In the genomic region with DNA sequence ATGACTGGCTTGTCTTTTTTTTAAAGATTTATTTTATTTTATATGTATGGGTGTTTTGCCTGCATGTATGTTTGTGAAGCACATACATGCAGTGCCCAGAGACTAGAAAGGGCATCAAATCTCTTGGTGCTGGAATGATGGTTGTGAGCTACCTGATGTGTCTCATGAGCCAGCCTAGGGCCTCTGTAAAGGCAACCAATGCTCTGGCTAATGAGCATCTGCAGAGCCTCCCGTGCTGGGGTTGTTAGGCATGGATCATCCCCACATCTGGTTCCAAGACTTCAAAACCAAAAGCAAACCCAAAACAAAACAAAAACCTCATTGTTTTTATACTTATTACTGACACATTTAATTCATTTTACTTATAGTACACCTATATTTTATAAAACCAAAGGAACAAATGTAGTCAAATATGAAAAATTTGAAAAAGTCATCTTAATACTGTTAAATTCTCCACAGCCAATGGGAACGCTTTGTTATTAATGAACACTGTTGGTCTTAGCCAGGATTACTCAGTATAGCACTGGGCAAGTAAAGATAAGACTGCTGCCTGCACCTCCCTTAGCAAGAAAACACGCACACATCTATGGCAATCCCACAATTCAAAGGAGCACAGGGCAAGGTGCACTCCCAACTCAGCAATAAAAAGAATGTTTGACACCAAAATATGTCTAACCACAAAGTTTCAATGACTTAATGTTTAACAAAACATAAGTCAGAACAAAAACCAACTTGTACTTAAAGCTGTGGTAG, we compare ENCODE assay signal across 22 mouse cellular contexts. TPM values are rescaled to one million over a fixed set of nuclear protein-coding genes. Genes with fewer than 3 reads are reported as not detected.
DNase-seq lines count a peak whose midpoint lies in the region; ATAC-seq and TF ChIP-seq lines count a peak whose summit lies in the region.
"Had no signal": no experiment of that assay in that cellular context is flagged by ENCODE, and none has a peak within 500 bp of the region (broad histone marks: within the 10 kb centered on the region; RNA-seq: fewer than 3 reads in every experiment).

No protein-coding gene starts in this region.

- H3K9ac ChIP-seq in MEL (ENCODE audit: control insufficient read depth, low read depth, low read length, poor library complexity, severe bottlenecking) = no peak overlapping the region
- no peak overlapping the region for H3K9ac ChIP-seq in intestine, embryonic 15.5 days
- H3K9ac ChIP-seq in liver, embryonic 13.5 days = peak overlapping the region; percentile 47; the same call in 1 of the 2 replicates
- no peak overlapping the region for H3K9ac ChIP-seq in heart, adult 2 months (ENCODE audit: low read depth, low read length)
- H3K9ac ChIP-seq: forebrain, embryonic 12.5 days; hindbrain, embryonic 15.5 days; midbrain, embryonic 13.5 days; neural tube, embryonic 12.5 days had no signal

- H3K4me3 ChIP-seq in MEL (ENCODE audit: control insufficient read depth in 1 of 2, insufficient read depth in 1 of 2, low read depth in 2 of 2, low read length in 2 of 2) = no peak overlapping the region
- H3K4me3 ChIP-seq in intestine, embryonic 15.5 days (replicated peaks) = no peak overlapping the region
- no peak overlapping the region for H3K4me3 ChIP-seq in liver, embryonic 13.5 days (replicated peaks)
- no peak overlapping the region for H3K4me3 ChIP-seq in heart, adult 2 months
- H3K4me3 ChIP-seq: forebrain, embryonic 12.5 days; heart, embryonic 10.5 days; hindbrain, embryonic 15.5 days; left cerebral cortex, adult 2 months; midbrain, embryonic 13.5 days; neural tube, embryonic 12.5 days had no signal

- intact Hi-C loops in heart, adult 2 months (cut with DNase I) = no loop called here

- TF ChIP-seq CTCF in MEL (IDR thresholded peaks at IDR 0.05 in 2 of 3, conservative IDR thresholded peaks at IDR 0.05 in 1 of 3; ENCODE audit: control insufficient read depth in 1 of 3, insufficient read depth in 1 of 3, low read depth in 2 of 3, low read length in 3 of 3, poor library complexity in 1 of 3, severe bottlenecking in 1 of 3) = no peak
- no peak for TF ChIP-seq CTCF in heart, adult 2 months (IDR thresholded peaks at IDR 0.05)

- no peaks in the 10 kb centered on the region for H3K79me2 ChIP-seq in MEL (ENCODE audit: control insufficient read depth, insufficient read depth, low read length, poor library complexity)
- peaks cover 2% of the 10 kb centered on the region; the same call in 1 of the 2 replicates for H3K79me2 ChIP-seq in heart, adult 2 months (replicated peaks; ENCODE audit: control insufficient read depth, insufficient read depth, low read length)

- peaks cover 11 to 33% of the 10 kb centered on the region in 2 experiments for H3K36me3 ChIP-seq in MEL (ENCODE audit: control insufficient read depth in 1 of 2, insufficient read depth in 2 of 2, low read length in 2 of 2)
- peaks cover 22% of the 10 kb centered on the region for H3K36me3 ChIP-seq in intestine, embryonic 15.5 days
- peaks cover 47% of the 10 kb centered on the region for H3K36me3 ChIP-seq in liver, embryonic 13.5 days
- H3K36me3 ChIP-seq in heart, adult 2 months (ENCODE audit: control insufficient read depth, insufficient read depth, low read length) = peaks cover 11% of the 10 kb centered on the region

- DNase-seq in MEL (ENCODE audit: low read depth, low spot score) = peak; percentile 38
- peak; percentile 39 for DNase-seq in liver, embryonic 13.5 days
- no peak for DNase-seq in heart, adult 2 months
- no peak for DNase-seq in testis, postnatal 14 days (ENCODE audit: low spot score)
- no peak for DNase-seq in frontal cortex, postnatal 25 days (ENCODE audit: low spot score in 2 of 2)
- DNase-seq: adrenal gland, postnatal 36 days; cerebellum, adult 11-12 months; cerebellum, postnatal 10 days; left cerebral cortex, postnatal 4 days; retina, postnatal 1 day; right cerebral cortex, postnatal 25 days; spleen, adult 18-20 months had no signal

- H3K4me2 ChIP-seq in intestine, embryonic 15.5 days (replicated peaks) = no peak overlapping the region
- H3K4me2 ChIP-seq in liver, embryonic 13.5 days = peak overlapping the region; percentile 26
- H3K4me2 ChIP-seq: forebrain, embryonic 12.5 days; hindbrain, embryonic 15.5 days; midbrain, embryonic 13.5 days; neural tube, embryonic 12.5 days had no signal

- H3K27me3 ChIP-seq in MEL (ENCODE audit: control insufficient read depth in 1 of 2, insufficient read depth in 2 of 2, low read length in 2 of 2) = no peaks in the 10 kb centered on the region
- no peaks in the 10 kb centered on the region for H3K27me3 ChIP-seq in intestine, embryonic 15.5 days (replicated peaks)
- no peaks in the 10 kb centered on the region for H3K27me3 ChIP-seq in liver, embryonic 13.5 days
- H3K27me3 ChIP-seq in heart, adult 2 months (ENCODE audit: control insufficient read depth, insufficient read depth, low read length) = no peaks in the 10 kb centered on the region
- H3K27me3 ChIP-seq: forebrain, embryonic 12.5 days; hindbrain, embryonic 15.5 days; midbrain, embryonic 13.5 days; neural tube, embryonic 12.5 days had no signal

- peaks cover 0 to 10% of the 10 kb centered on the region in 2 experiments; a peak in 3 of 4 replicates for H3K4me1 ChIP-seq in MEL (ENCODE audit: control insufficient read depth in 1 of 2, insufficient read depth in 2 of 2, low read length in 2 of 2)
- H3K4me1 ChIP-seq in intestine, embryonic 15.5 days (replicated peaks) = no peaks in the 10 kb centered on the region
- H3K4me1 ChIP-seq in liver, embryonic 13.5 days (replicated peaks) = peaks cover 45% of the 10 kb centered on the region
- no peaks in the 10 kb centered on the region for H3K4me1 ChIP-seq in heart, adult 2 months (ENCODE audit: control insufficient read depth, insufficient read depth, low read length)
- H3K4me1 ChIP-seq: forebrain, embryonic 12.5 days; heart, embryonic 10.5 days; hindbrain, embryonic 15.5 days; midbrain, embryonic 13.5 days; neural tube, embryonic 12.5 days had no signal

- peak; percentile 93 for ATAC-seq in intestine, embryonic 15.5 days
- ATAC-seq in liver, embryonic 13.5 days (ENCODE audit: low read depth) = peak; percentile 93
- ATAC-seq in megakaryocyte-erythroid progenitor cell, adult 5-6 weeks (replicated peaks; ENCODE audit: low FRiP score, low TSS enrichment, poor library complexity, severe bottlenecking) = peak; percentile 84
- no peak for ATAC-seq in megakaryocyte, adult 5-6 weeks (ENCODE audit: poor library complexity, severe bottlenecking)
- ATAC-seq: lung, postnatal 0 days; midbrain, embryonic 13.5 days had no signal

- H3K9me3 ChIP-seq in MEL (replicated peaks; ENCODE audit: insufficient read depth, low read length) = no peaks in the 10 kb centered on the region
- no peaks in the 10 kb centered on the region for H3K9me3 ChIP-seq in intestine, embryonic 15.5 days
- no peaks in the 10 kb centered on the region for H3K9me3 ChIP-seq in liver, embryonic 13.5 days (replicated peaks)
- H3K9me3 ChIP-seq: forebrain, embryonic 12.5 days; heart, embryonic 10.5 days; hindbrain, embryonic 15.5 days; midbrain, embryonic 13.5 days; neural tube, embryonic 12.5 days had no signal

- no peak for TF ChIP-seq EP300 in MEL (IDR thresholded peaks at IDR 0.05; ENCODE audit: low read depth in 1 of 2, low read length in 2 of 2)
- TF ChIP-seq EP300 in heart, adult 2 months (IDR thresholded peaks at IDR 0.05; ENCODE audit: insufficient read depth, low read depth, low read length) = no peak

- TF ChIP-seq POLR2A in MEL (IDR thresholded peaks at IDR 0.05; ENCODE audit: control insufficient read depth in 1 of 2, insufficient read depth in 1 of 2, low read depth in 1 of 2, low read length in 2 of 2, poor library complexity in 1 of 2) = no peak
- TF ChIP-seq POLR2A in heart, adult 2 months (IDR thresholded peaks at IDR 0.05; ENCODE audit: insufficient read depth, low read depth, low read length) = no peak

- 72% methylated on average over 3 of the region's 3 CpGs for WGBS in intestine, embryonic 15.5 days
- whole genome bisulfite sequencing in liver, embryonic 13.5 days (ENCODE audit: insufficient replicate concordance) = 42% methylated on average over 3 of the region's 3 CpGs
- WGBS in heart, adult 2 months = 80% methylated on average over 3 of the region's 3 CpGs

- TF ChIP-seq RAD21 in MEL (IDR thresholded peaks at IDR 0.05; ENCODE audit: low read depth, low read length) = no peak

- no peak overlapping the region for H3K27ac ChIP-seq in MEL (ENCODE audit: control insufficient read depth, low read depth, low read length)
- no peak overlapping the region for H3K27ac ChIP-seq in intestine, embryonic 15.5 days
- peak overlapping the region; percentile 87 for H3K27ac ChIP-seq in liver, embryonic 13.5 days
- H3K27ac ChIP-seq in heart, adult 2 months = no peak overlapping the region
- H3K27ac ChIP-seq: forebrain, embryonic 12.5 days; heart, embryonic 10.5 days; hindbrain, embryonic 15.5 days; left cerebral cortex, adult 2 months; midbrain, embryonic 13.5 days; neural tube, embryonic 12.5 days had no signal

RNA-seq across cellular contexts. Expression of gene Sec24a, which starts 24.6 kb away (rescaled TPM):
- total RNA-seq in MEL (2012; rRNA removed) = 5.3 TPM in 2 replicates
- polyA plus RNA-seq in MEL (2012; ENCODE audit: insufficient read depth in 1 of 2, insufficient read length in 2 of 2, low read depth in 1 of 2, low replicate concordance in 2 of 2, missing spikeins in 1 of 2) = 10 to 100 TPM; 14.1 to 38.2 TPM
- polyA plus RNA-seq in intestine, embryonic 15.5 days (2015; fragmentation: Nextera tagmentation; extraction: Ambion mirVana) = 20.1 and 20.8 TPM in 2 replicates
- polyA plus RNA-seq in liver, embryonic 13.5 days (2015; fragmentation: Nextera tagmentation; extraction: Ambion mirVana) = 5.8 and 8.4 TPM in 2 replicates
- 23.5 and 30.5 TPM in 2 replicates for total RNA-seq in megakaryocyte-erythroid progenitor cell, adult 5-6 weeks (2014; fragmentation: Nextera tagmentation)
- 6.2 and 6.5 TPM in 2 replicates for total RNA-seq in megakaryocyte-erythroid progenitor cell, adult 5-6 weeks (2017)
- 15.4 and 15.5 TPM in 2 replicates for total RNA-seq in megakaryocyte, adult 5-6 weeks (2015)
- total RNA-seq in megakaryocyte, adult 5-6 weeks (2017) = 5.1 and 6.3 TPM in 2 replicates
- total RNA-seq in heart, adult 2 months (2021) = 10 to 100 TPM; 15.3 to 16.6 TPM
- 9.3 and 12.3 TPM in 2 replicates for polyA plus RNA-seq in heart, adult 2 months (2012; rRNA removed)

RNA-seq across cellular contexts. Expression of gene Sar1b, which starts 24.7 kb away (rescaled TPM):
- 99.0 and 104 TPM in 2 replicates for total RNA-seq in MEL (2012; rRNA removed)
- 100 to 1,000 TPM in 1 of 2 experiments, not detected in 1; 124 TPM for polyA plus RNA-seq in MEL (2012; ENCODE audit: insufficient read depth in 1 of 2, insufficient read length in 2 of 2, low read depth in 1 of 2, low replicate concordance in 2 of 2, missing spikeins in 1 of 2)
- 168 and 171 TPM in 2 replicates for polyA plus RNA-seq in intestine, embryonic 15.5 days (2015; fragmentation: Nextera tagmentation; extraction: Ambion mirVana)
- 90.3 and 101 TPM in 2 replicates for polyA plus RNA-seq in liver, embryonic 13.5 days (2015; fragmentation: Nextera tagmentation; extraction: Ambion mirVana)
- total RNA-seq in megakaryocyte-erythroid progenitor cell, adult 5-6 weeks (2014; fragmentation: Nextera tagmentation) = 63.9 and 74.0 TPM in 2 replicates
- total RNA-seq in megakaryocyte-erythroid progenitor cell, adult 5-6 weeks (2017) = 62.2 and 85.3 TPM in 2 replicates
- 103 and 111 TPM in 2 replicates for total RNA-seq in megakaryocyte, adult 5-6 weeks (2015)
- total RNA-seq in megakaryocyte, adult 5-6 weeks (2017) = 47.7 and 53.2 TPM in 2 replicates
- 100 to 1,000 TPM; 123 to 149 TPM for total RNA-seq in heart, adult 2 months (2021)
- 64.2 and 131 TPM in 2 replicates for polyA plus RNA-seq in heart, adult 2 months (2012; rRNA removed)

RNA-seq across cellular contexts. Expression of gene 0610009B22Rik, which starts 50.2 kb away (rescaled TPM):
- 37.3 and 37.7 TPM in 2 replicates for total RNA-seq in MEL (2012; rRNA removed)
- 10 to 100 TPM in 1 of 2 experiments, not detected in 1; 24.4 TPM for polyA plus RNA-seq in MEL (2012; ENCODE audit: insufficient read depth in 1 of 2, insufficient read length in 2 of 2, low read depth in 1 of 2, low replicate concordance in 2 of 2, missing spikeins in 1 of 2)
- polyA plus RNA-seq in intestine, embryonic 15.5 days (2015; fragmentation: Nextera tagmentation; extraction: Ambion mirVana) = 96.0 and 105 TPM in 2 replicates
- polyA plus RNA-seq in liver, embryonic 13.5 days (2015; fragmentation: Nextera tagmentation; extraction: Ambion mirVana) = 45.2 and 50.6 TPM in 2 replicates
- 26.9 and 27.6 TPM in 2 replicates for total RNA-seq in megakaryocyte-erythroid progenitor cell, adult 5-6 weeks (2014; fragmentation: Nextera tagmentation)
- total RNA-seq in megakaryocyte-erythroid progenitor cell, adult 5-6 weeks (2017) = 11.5 and 13.8 TPM in 2 replicates
- total RNA-seq in megakaryocyte, adult 5-6 weeks (2015) = 25.9 and 30.3 TPM in 2 replicates
- total RNA-seq in megakaryocyte, adult 5-6 weeks (2017) = 14.7 and 18.4 TPM in 2 replicates
- 10 to 100 TPM; 41.7 to 42.3 TPM for total RNA-seq in heart, adult 2 months (2021)
- polyA plus RNA-seq in heart, adult 2 months (2012; rRNA removed) = 25.1 and 40.7 TPM in 2 replicates

Comparison
In these comparisons a context has a peak if more than half of its experiments do, and no peak if none do; other contexts are left out.
1. DNase-seq: peak in MEL (single experiment) and liver, embryonic 13.5 days (single experiment); none in heart, adult 2 months (0 of 2), testis, postnatal 14 days (single experiment) and frontal cortex, postnatal 25 days (0 of 2).